Mouse (Mus musculus): ENCODE measurements around the gene Mast4.

The Mast4 gene

GRCm38 (mm10) chr13:102811129-102811832 lies 523.0 kb downstream of the Mast4 start:
- DNase-seq (ENCODE audit: low read depth, low spot score) = peak; percentile 83

- peak; percentile 48 for DNase-seq (ENCODE audit: low read depth, low spot score)
Measured at GRCm38 (mm10) chr13:102806652-102807051, 527.6 kb downstream of the Mast4 start.

DNA sequence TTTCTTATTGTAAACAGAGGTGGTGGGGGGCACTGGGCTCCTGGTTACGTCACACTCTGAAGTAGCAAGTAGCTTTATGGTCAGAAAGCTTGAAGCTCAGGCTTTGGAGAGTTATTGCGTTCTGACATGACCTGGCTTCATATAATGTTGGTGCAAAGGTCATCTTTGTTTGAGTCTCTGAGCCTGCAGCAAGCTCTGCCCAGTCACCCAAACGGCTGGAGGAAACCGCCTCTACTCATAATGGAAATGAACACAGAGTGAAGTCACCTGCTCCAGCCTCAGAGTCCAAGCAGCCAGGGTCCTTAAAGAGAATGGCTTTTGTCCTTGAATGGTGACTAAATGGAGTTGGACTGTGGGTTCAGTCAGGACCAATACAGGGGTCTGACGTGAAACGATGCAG lies 529.1 kb downstream of the Mast4 start:
- DNase-seq (ENCODE audit: low read depth, low spot score) = no peak

- peak; percentile 26 for DNase-seq (ENCODE audit: low read depth, low spot score)
Measured at GRCm38 (mm10) chr13:102803206-102803605, 531.1 kb downstream of the Mast4 start.

DNA sequence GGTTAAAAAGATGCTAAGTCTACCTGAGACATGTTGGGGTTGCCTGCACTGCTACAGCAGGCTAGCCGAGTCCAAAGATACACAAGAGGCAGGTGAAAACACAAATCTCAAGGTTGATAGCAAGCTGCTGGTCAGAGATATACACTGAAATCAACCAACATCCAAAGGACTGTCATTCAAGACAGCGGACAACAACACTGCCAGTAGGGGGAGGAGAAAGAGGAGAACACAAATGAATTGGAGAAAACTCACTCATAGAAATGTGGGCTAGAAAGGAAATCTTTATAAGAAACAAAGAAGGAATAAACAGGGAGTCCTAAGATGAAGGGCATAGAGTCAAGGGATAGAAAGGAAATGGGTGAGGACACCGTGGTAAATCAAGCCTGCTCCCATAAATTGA lies 542.1 kb downstream of the Mast4 start:
- no peak for DNase-seq (ENCODE audit: low read depth, low spot score)

GRCm38 (mm10) chr13:102790601-102791155 lies 543.6 kb downstream of the Mast4 start:
- DNase-seq (ENCODE audit: low read depth, low spot score) = peak; percentile 41

GRCm38 (mm10) chr13:102786666-102787230 lies 547.5 kb downstream of the Mast4 start:
- no peak for DNase-seq (ENCODE audit: low read depth, low spot score)

DNA sequence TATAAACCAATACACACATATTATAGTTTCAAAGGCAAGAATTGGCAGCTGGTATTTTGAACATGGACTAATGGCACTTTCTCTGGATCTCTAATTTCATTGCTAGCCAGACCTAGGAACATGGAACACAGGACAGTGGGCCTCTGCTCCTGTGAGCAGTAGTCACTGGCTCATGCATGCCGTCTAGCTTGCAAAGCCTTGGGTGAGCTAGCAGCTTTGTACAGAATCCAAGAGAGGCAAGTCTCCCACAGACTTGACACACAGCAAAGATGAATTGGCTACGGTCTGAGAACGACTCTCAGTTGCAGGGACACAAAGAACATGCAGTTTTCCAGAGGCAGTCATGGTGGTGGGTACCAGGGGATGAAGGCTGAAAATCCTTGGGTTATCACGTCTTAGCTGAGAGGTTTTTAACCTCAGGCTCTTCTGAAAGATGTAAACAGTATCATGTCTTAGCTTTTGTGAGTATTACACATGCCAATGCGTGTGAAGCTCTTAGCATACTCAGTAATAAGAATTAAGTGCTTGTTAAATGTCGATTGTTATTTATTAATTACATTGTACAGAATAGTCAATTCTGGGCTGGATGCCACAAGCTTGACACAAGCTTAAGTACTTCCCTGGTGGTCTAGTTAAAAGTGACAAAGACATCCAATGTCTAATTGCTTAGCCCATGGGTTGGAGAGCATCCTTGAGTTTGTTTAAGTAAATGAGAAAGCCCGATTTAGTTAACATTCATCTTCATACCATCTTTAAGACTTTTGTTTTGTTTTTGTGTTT lies 550.6 kb downstream of the Mast4 start:
- no peak for DNase-seq (ENCODE audit: low read depth, low spot score)

DNA sequence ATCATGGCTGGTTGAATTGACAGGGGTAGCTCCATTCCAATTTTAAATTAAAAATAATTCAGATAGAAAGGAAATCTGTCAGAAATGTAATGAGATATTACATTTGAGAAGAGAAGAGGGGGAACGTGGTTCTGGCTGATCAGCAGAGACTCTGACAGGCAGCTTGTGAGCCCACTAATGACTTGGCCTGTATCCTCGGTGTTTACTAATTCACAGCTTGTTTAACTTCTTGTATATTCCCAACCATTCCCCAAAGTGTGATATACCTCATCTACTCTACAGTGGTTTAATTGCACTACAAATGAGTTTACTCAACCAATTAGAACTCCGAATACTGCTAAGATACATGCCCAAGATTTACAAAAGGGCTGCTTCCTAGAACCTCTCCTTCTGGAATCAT lies 555.0 kb downstream of the Mast4 start:
- no peak for DNase-seq (ENCODE audit: low read depth, low spot score)

- no peak for DNase-seq (ENCODE audit: low read depth, low spot score)
Measured at GRCm38 (mm10) chr13:102778859-102779258, 555.4 kb downstream of the Mast4 start.

GRCm38 (mm10) chr13:102775506-102775905 lies 558.8 kb downstream of the Mast4 start:
- no peak for DNase-seq (ENCODE audit: low read depth, low spot score)

DNA sequence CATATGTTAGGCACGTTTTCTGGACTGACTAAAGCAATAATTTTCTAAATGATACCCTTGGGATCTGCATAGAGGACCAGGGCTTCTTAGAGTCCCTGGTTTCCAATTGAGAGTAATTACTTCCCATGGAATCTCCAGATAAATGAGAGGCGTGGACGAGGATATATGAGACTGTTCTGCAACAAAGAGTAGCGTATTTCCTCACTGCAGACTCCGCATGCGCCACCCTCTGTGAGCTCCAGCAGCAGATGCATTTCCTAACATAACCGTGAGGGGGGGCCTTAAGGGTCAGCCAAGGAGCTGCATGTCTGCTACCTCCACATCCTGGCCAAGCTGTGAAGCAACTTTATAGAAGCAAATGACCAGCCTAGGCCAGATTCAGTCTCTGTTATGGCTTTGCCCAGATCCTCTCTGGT lies 559.5 kb downstream of the Mast4 start:
- DNase-seq (ENCODE audit: low read depth, low spot score) = peak; percentile 53

- no peak for DNase-seq (ENCODE audit: low read depth, low spot score)
Measured at GRCm38 (mm10) chr13:102773169-102773568, 561.1 kb downstream of the Mast4 start.

DNA sequence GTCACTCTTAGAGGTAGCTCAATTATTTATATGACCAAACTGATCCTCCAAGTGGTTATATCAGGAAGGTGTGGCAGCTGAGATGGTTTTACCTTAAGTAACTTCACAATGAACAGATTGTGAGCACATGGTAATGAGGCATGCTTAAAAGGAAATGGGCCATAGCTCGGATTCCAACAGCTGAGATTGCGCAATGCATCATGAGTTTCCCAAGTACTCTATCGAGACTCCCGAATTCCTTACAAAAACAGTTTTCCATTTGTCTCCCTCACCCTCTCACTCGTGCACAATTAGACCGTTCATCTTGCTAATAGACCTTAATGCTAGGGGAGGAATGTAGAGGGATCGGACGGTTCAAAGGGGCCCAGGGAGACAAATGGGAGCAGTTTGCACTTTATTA lies 564.1 kb downstream of the Mast4 start:
- DNase-seq (ENCODE audit: low read depth, low spot score) = peak; percentile 59

GRCm38 (mm10) chr13:102768512-102768911 lies 565.8 kb downstream of the Mast4 start:
- DNase-seq (ENCODE audit: low read depth, low spot score) = no peak

DNA sequence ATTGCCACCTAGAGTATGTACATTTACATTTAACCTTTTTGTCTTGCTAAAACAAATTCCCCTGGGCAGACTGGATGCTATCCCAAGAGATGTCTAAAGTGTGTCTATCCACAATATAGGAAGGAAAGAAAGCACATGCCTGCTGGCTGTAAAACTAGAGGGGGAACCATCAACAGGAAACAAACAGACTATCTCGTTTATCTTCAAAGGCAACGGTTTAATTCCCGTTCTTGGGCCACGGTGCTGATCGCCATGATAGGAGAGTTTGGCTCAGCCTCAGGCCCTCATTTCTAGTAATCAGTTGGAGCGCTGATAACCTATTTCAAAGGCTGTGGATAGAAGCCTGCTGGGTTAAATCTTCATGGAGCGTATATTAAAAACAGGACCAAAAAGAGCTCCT lies 567.2 kb downstream of the Mast4 start:
- DNase-seq (ENCODE audit: low read depth, low spot score) = no peak

DNA sequence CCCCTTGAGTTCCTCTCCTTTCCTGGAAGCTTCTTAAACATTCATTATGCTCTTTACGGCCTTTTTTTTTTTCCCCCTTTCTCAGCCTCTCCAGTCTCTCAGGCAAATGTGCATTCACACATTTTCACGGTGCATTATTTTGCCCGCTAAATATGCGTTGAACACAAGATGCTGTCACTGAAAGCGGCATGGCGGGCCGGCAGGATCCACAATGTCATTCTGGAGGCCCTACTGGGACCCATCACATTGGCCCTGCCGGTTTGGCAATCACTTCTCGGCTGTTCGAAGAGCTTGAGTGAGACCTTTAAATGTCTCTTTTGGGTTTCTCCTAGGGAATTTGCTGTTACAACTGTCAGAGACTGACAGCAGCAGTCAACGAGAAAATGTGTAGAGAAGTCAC lies 569.1 kb downstream of the Mast4 start:
- DNase-seq (ENCODE audit: low read depth, low spot score) = peak; percentile 25

GRCm38 (mm10) chr13:102764218-102764617 lies 570.1 kb downstream of the Mast4 start:
- DNase-seq (ENCODE audit: low read depth, low spot score) = no peak

DNA sequence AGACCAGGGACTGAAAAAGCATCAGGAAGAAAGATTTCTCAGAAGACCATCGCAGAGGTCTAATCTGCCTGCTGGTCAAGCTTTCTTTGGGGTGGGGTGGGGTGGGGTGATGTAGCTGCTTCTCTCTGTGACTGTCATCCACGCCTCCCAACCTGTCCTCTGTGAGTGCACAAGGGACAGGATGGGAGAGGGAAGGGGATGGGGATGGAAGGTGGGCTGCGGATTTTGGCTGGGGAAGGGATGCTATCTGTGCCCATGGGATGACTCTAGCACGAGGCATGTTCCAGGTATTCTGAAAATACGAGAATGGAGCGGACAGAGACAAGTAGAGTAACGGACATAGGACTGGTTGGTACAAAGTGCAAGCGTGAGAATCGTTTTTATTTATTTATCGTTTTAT lies 572.1 kb downstream of the Mast4 start:
- DNase-seq (ENCODE audit: low read depth, low spot score) = no peak

DNA sequence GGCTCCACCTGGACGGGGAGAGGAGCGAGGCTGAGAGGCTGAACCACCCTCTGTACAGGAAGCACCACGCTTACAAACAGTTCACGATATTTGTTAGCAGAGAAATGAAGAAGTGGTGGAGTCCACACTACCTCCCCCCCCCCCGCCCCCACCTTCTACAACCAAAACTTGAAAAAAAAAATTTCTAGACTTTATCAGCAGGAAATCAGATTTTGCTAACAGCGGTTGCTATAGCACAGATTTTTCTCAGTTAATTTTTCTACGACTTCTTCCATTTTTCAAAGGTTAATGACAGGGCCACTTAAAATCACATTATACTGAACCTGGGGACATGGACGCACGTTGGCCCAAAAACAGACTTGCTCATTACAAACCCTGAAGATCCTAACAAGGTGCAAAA lies 572.9 kb downstream of the Mast4 start:
- DNase-seq (ENCODE audit: low read depth, low spot score) = no peak

- DNase-seq (ENCODE audit: low read depth, low spot score) = no peak
Measured at GRCm38 (mm10) chr13:102758021-102758420, 576.3 kb downstream of the Mast4 start.

DNA sequence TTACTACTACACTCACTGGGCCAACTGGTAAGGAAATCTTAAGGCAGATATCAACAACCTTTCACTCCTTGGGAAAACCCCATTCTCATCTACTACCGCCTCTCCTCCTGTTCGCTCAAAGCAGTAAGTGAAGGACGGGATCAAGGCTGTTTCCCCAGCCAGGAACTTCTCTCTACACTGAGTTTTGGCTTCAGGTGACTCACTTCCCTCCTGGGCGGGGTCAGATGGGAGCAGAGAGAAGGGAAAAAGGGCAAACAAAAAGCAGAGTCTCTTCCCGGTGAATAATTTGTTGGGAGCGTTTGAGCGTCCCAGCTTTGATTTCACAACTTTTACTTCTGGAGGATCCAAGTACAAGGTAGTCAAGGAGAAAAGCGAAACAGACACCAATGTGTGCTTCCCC lies 578.2 kb downstream of the Mast4 start:
- no peak for DNase-seq (ENCODE audit: low read depth, low spot score)
